Mouse (Mus musculus) lung, embryonic 14.5 days (tissue): ENCODE data around the gene Tdrd12. TPM values are rescaled to one million over a fixed set of nuclear protein-coding genes. Genes with fewer than 3 reads are reported as not detected.

Experiments
- ATAC-seq: fragments of 200-750 bp; cut with Nextera tagmentation; 2 replicates; pipeline ENCODE4 v1.8.0; 2017; ENCODE audit warnings: mild to moderate bottlenecking, moderate TSS enrichment, moderate library complexity; ENCODE audit not compliant: insufficient read depth
- DNase-seq: peaks from one replicate; pipeline ENCODE4 v3.0.0-alpha.2; 2015
- H3K27ac ChIP-seq: fragments of 300-500 bp; sonication (generic); 2 replicates; pipeline ENCODE4 v1.5.1; 2014; ENCODE audit warnings: low read depth, mild to moderate bottlenecking, moderate library complexity
- H3K27me3 ChIP-seq: fragments of 300-500 bp; sonication (generic); 2 replicates; pipeline ENCODE4 v1.6.1; 2014; ENCODE audit warnings: low read length, control low read depth; ENCODE audit not compliant: insufficient read depth
- H3K36me3 ChIP-seq: fragments of 300-500 bp; sonication (generic); 2 replicates; pipeline ENCODE4 v1.6.1; 2014; ENCODE audit warnings: control low read depth; ENCODE audit not compliant: insufficient read depth
- H3K4me1 ChIP-seq: fragments of 300-500 bp; sonication (generic); 2 replicates; pipeline ENCODE4 v1.6.1; 2014; ENCODE audit warnings: antibody characterized with exemption, control low read depth; ENCODE audit not compliant: insufficient read depth
- H3K4me2 ChIP-seq: fragments of 300-500 bp; sonication (generic); 2 replicates; pipeline ENCODE4 v1.6.1; 2014; ENCODE audit warnings: mild to moderate bottlenecking
- H3K4me3 ChIP-seq: fragments of 300-500 bp; sonication (generic); 2 replicates; pipeline ENCODE4 v1.5.1; 2014; ENCODE audit warnings: low read depth, low read length
- H3K9ac ChIP-seq: fragments of 300-500 bp; sonication (generic); 2 replicates; pipeline ENCODE4 v1.6.1; 2014
- H3K9me3 ChIP-seq: fragments of 300-500 bp; sonication (generic); 2 replicates; pipeline ENCODE4 v1.6.1; 2016; ENCODE audit warnings: low read depth, low read length, control low read depth
- CTCF ChIP-seq: IDR thresholded peaks from 2 replicates; pipeline ENCODE4 v1.5.1; 2016; ENCODE audit warnings: antibody characterized with exemption, low read depth
- WGBS: fragments of 180-500 bp; shearing (Covaris S2); extraction: QIAGEN DNeasy Blood & Tissue Kit; methylation state at CpG from one replicate; pipeline ENCODE4 v1.1.7; 2014; 5-methylcytosine and 5-hydroxymethylcytosine counted together
- polyA plus RNA-seq: library from polyadenylated mRNA; unstranded; fragments of >200 nt; fragmentation: Nextera tagmentation; extraction: Ambion mirVana; gene quantifications from 2 replicates; pipeline ENCODE4 v1.2.1, GENCODE M21; 2014

The Tdrd12 gene
- polyA plus RNA-seq, 1 experiment from 2014 or later = 0.75 TPM

GRCm38 (mm10) chr7:35476457-35476856 lies 61.1 kb downstream of the Tdrd12 start:
- Histone ChIP-seq H3K4me2 (no peak overlapping the region), H3K27ac (no peak overlapping the region), H3K36me3 (no peaks in the 10 kb centered on the region), H3K4me3 (no peak overlapping the region), H3K27me3 (no peaks in the 10 kb centered on the region), H3K9me3 (no peaks in the 10 kb centered on the region), H3K9ac (no peak overlapping the region), H3K4me1 (no peaks in the 10 kb centered on the region)
- WGBS = 29% methylated on average over 2 of the region's 2 CpGs
- TF ChIP-seq CTCF = no peak
- DNase-seq (no peak), ATAC-seq (no peak)

- DNase-seq = peak; percentile 13
- H3K4me2 ChIP-seq = no peak overlapping the region
- H3K27ac ChIP-seq = no peak overlapping the region
- H3K4me3 ChIP-seq = no peak overlapping the region
- no peak overlapping the region for H3K9ac ChIP-seq
- H3K9me3 ChIP-seq = no peaks in the 10 kb centered on the region
- TF ChIP-seq CTCF = no peak
- H3K4me1 ChIP-seq = no peaks in the 10 kb centered on the region
- no peaks in the 10 kb centered on the region for H3K27me3 ChIP-seq
- no peaks in the 10 kb centered on the region for H3K36me3 ChIP-seq
- ATAC-seq = no peak
- 43% methylated on average over 4 of the region's 4 CpGs for WGBS
Observed at GRCm38 (mm10) chr7:35470794-35471193, 66.8 kb downstream of the Tdrd12 start.

GRCm38 (mm10) chr7:35467856-35468255 lies 69.7 kb downstream of the Tdrd12 start:
- H3K9ac ChIP-seq = no peak overlapping the region
- H3K4me1 ChIP-seq = no peaks in the 10 kb centered on the region
- no peaks in the 10 kb centered on the region for H3K27me3 ChIP-seq
- no peak overlapping the region for H3K4me3 ChIP-seq
- DNase-seq (no peak), ATAC-seq (no peak)
- no peak for TF ChIP-seq CTCF
- no peaks in the 10 kb centered on the region for H3K9me3 ChIP-seq
- H3K4me2 ChIP-seq = no peak overlapping the region
- H3K27ac ChIP-seq = no peak overlapping the region
- no peaks in the 10 kb centered on the region for H3K36me3 ChIP-seq
- whole genome bisulfite sequencing = 59% methylated on average over 2 of the region's 2 CpGs

- no peak overlapping the region for H3K27ac ChIP-seq
- H3K9ac ChIP-seq = no peak overlapping the region
- no peak overlapping the region for H3K4me2 ChIP-seq
- no peak overlapping the region for H3K4me3 ChIP-seq
- H3K4me1 ChIP-seq = no peaks in the 10 kb centered on the region
- TF ChIP-seq CTCF = no peak
- no peak for ATAC-seq
- no peaks in the 10 kb centered on the region for H3K36me3 ChIP-seq
- WGBS = 88% methylated on average over 4 of the region's 5 CpGs
- H3K9me3 ChIP-seq = no peaks in the 10 kb centered on the region
- no peaks in the 10 kb centered on the region for H3K27me3 ChIP-seq
- DNase-seq = no peak
Observed at GRCm38 (mm10) chr7:35465027-35465426, 72.5 kb downstream of the Tdrd12 start.

- DNase-seq (no peak), ATAC-seq (no peak)
- Histone ChIP-seq H3K4me2 (no peak overlapping the region), H3K4me3 (no peak overlapping the region), H3K36me3 (no peaks in the 10 kb centered on the region), H3K4me1 (no peaks in the 10 kb centered on the region), H3K9me3 (no peaks in the 10 kb centered on the region), H3K9ac (no peak overlapping the region), H3K27ac (no peak overlapping the region), H3K27me3 (no peaks in the 10 kb centered on the region)
- TF ChIP-seq CTCF = no peak
- WGBS = 69% methylated on average over 4 of the region's 4 CpGs
Observed at GRCm38 (mm10) chr7:35460971-35461370, 76.6 kb downstream of the Tdrd12 start.

GRCm38 (mm10) chr7:35456091-35456814 lies 81.3 kb downstream of the Tdrd12 start:
- H3K4me1 ChIP-seq = no peaks in the 10 kb centered on the region
- no peak overlapping the region for H3K4me3 ChIP-seq
- no peak for TF ChIP-seq CTCF
- H3K4me2 ChIP-seq = no peak overlapping the region
- H3K27me3 ChIP-seq = no peaks in the 10 kb centered on the region
- WGBS = 83% methylated on average over 4 of the region's 4 CpGs
- H3K36me3 ChIP-seq = no peaks in the 10 kb centered on the region
- H3K9me3 ChIP-seq = no peaks in the 10 kb centered on the region
- H3K27ac ChIP-seq = no peak overlapping the region
- H3K9ac ChIP-seq = no peak overlapping the region
- no peak for DNase-seq
- ATAC-seq = no peak

- Histone ChIP-seq H3K36me3 (no peaks in the 10 kb centered on the region), H3K9me3 (no peaks in the 10 kb centered on the region), H3K9ac (no peak overlapping the region), H3K27ac (no peak overlapping the region), H3K27me3 (no peaks in the 10 kb centered on the region), H3K4me1 (no peaks in the 10 kb centered on the region), H3K4me3 (no peak overlapping the region), H3K4me2 (no peak overlapping the region)
- 55% methylated on average over 7 of the region's 7 CpGs for whole genome bisulfite sequencing
- ATAC-seq (no peak), DNase-seq (no peak)
- TF ChIP-seq CTCF = no peak
Observed at GRCm38 (mm10) chr7:35448867-35449266, 88.7 kb downstream of the Tdrd12 start.
